Mouse (Mus musculus): ENCODE results near the gene Mettl26. TPM values are rescaled to one million over a fixed set of nuclear protein-coding genes. Genes with fewer than 3 reads are reported as not detected.

Gene Mettl26
- total RNA-seq, 2 experiments from 2014 or later: 15.4 to 15.7 TPM

- intact Hi-C loops (cut with DNase I): no loop called here
- no peak for DNase-seq
Observed at GRCm38 (mm10) chr17:25836397-25837075, 38.3 kb upstream of the Mettl26 start.

DNA sequence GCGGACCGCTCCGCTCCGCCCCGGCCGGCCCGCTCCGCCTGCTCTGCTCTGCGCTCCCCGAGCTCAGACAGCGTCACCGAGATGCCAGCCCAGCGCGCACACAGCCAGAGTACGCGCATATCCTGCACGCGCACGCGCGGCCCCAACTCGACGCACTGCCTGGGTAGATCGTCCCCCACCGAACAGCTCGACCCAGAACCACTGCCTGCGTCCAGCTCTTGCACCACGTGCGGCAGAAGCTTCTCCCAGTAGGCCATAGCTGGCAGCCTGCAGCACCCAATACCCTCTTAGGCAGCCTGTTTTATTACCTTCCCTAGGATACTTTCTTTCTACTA is 37.8 kb upstream of the Mettl26 start, which contains the start of gene Rhbdl1:
Gene Rhbdl1 (minus strand): TSS at position 220 of the 335 bp plus-strand sequence.
- DNase-seq: peak; percentile 80 to 84
- intact Hi-C loops (cut with DNase I): no loop called here

GRCm38 (mm10) chr17:25837533-25837932 is 37.3 kb upstream of the Mettl26 start:
- no peak for DNase-seq
- intact Hi-C loops (cut with DNase I): no loop called here

DNA sequence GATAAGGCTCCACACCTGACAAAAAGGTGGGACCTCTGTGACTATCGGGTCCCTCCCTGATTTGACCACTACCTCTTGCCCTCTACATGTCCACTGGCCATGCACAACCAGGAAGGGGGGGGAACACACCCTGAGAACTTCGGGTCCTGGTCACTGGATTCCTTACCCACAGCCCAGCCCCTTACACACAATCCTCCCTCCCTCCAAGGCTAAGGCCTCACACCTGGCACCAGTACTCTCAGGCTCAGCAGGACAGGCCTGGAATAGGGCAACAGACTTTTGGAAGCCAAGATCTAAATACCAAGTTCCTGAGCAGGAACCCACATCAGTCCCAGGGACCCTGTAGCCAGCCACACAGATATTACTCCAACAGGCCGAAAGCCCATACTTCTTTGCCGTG is 36.0 kb upstream of the Mettl26 start:
- DNase-seq: no peak
- intact Hi-C loops (cut with DNase I): no loop called here

DNA sequence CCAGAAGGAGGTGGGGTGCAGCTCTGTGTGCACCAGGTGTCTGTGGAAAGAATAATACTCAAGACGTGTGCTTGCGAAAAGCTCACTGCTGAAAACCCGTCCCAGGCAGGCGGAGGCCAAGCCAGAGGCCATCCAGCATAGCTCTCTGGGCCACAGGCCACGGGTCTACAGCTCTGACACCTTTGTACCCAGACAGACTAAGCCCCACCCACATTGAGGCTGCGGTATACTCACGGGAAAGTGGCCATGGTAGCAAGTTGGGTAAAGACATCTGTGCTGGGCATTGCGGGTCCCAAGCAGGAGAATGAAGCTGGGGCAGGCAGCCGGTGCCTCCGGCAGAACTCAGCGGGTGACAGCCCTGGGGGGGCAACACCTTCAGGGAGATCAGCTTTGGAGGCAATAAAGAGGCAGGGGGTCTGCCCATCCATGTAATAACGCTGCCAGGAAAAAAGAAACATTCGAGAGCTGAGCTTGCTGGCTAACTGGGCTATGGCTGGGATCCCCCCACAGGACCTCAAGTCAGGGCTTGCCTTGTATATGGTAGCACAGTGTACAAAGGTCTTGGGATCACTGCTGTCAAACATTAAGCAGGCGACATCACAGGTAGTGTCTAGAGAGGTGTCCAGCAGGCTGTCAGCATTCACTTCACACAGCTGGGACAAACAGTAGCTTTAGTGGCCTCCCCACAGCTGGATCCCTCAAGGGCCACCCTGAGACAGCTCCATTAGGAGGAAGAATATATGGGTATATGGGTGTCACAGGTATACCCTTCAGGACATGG is 35.2 kb upstream of the Mettl26 start:
- DNase-seq: no peak
- intact Hi-C loops (cut with DNase I): no loop called here

DNA sequence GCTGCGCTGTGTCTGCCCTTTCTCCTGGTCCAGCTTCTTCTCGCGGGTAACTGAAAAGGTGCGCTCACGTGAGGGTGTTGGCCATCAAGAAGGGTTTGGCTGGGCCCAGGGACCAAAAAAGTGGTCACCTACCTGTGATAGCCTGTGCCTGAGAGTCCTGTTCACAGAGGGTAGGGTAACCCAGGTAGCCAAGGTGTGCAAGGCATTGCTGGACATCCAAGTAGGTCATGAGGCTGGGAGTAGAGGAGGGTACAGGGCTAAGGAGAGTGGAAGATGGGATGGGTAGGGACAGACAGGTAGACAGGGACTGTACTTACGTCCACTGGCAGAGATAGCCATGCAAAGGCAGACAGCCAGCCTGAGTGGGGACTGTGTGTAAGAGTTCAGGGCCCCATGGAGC is 34.4 kb upstream of the Mettl26 start:
- no peak for DNase-seq
- intact Hi-C loops (cut with DNase I): no loop called here

DNA sequence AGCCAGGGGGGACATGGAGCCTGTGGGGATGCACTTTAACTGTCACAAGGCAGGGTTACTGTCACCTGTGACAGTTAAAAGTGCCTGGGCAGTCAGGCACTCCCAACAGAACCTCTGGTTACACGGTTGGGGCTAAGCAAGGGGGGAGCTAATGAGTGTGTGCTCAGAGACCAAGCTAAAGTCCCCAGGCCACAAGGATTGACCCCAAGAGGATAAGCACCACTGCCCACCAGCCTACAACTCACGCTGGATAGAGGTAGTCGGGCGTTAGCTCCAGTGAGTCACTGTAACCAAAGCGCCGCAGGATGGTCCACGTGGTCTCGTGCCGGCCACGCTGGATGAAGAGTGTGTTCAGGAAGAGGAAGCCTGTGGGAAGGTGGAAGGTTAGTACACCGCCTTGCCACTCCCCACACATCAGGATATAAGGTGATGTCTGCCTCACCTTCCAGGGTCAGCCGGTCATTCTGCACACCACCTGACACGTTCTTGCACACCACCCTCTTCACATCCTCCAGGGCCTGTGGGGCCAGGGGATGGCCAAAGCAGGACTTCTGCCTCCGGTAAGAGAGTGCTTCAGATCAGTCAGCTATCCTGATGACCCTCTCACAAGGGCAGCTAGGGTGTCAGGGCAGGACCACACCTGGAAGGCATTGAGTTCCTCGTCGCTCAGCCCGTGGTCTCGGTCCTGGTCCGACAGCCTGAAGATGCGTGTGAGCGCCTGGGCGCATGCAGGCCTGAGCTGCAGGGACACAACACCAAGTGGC is 33.6 kb upstream of the Mettl26 start, which contains the start of gene Gm20683:
Gene Gm20683 (minus strand): TSS at position 647 of the 764 bp plus-strand sequence.
- no peak for DNase-seq
- intact Hi-C loops (cut with DNase I): no loop called here

DNA sequence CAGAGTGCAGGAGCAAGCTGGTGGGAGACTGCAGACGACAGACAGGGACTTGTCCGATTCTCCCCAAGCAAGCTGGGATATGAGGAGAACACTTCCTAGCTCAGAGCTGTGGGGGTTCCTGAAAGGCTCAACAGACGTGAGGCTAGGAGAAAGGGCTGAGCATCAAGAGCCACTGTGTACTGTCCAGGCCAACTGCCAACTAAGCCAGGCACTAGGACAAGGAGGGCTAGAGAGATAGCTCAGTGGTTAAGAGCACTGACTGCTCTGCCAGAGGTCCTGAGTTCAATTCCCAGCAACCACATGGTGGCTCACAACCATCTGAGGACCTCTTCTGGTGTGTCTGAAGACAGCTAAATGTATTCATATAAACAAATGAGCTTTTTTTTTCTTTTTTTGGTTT is 32.4 kb upstream of the Mettl26 start:
- DNase-seq: no peak

DNA sequence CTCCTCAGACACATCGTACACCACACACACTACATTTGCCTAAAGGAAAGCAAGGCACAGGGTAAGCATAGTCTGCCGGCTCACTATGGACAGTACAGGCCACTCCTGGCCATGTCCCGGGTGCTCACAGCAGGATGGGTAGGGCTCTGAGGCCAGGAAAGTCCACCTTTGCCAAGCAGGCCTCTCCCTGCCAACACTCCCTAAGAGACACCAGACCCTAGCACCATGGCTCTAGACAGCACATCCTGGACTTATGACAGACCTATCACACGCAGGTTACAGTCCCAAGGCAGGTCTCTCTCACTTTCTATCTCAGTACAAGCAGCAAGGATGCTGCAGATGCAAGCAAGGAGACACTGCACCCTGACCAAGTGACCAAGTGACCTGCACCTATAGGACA is 31.8 kb upstream of the Mettl26 start:
- intact Hi-C loops (cut with DNase I): no loop called here
- DNase-seq: no peak

More for the DNA sequence above, 32.4 kb upstream of the Mettl26 start:
- intact Hi-C loops (cut with DNase I): no loop called here

DNA sequence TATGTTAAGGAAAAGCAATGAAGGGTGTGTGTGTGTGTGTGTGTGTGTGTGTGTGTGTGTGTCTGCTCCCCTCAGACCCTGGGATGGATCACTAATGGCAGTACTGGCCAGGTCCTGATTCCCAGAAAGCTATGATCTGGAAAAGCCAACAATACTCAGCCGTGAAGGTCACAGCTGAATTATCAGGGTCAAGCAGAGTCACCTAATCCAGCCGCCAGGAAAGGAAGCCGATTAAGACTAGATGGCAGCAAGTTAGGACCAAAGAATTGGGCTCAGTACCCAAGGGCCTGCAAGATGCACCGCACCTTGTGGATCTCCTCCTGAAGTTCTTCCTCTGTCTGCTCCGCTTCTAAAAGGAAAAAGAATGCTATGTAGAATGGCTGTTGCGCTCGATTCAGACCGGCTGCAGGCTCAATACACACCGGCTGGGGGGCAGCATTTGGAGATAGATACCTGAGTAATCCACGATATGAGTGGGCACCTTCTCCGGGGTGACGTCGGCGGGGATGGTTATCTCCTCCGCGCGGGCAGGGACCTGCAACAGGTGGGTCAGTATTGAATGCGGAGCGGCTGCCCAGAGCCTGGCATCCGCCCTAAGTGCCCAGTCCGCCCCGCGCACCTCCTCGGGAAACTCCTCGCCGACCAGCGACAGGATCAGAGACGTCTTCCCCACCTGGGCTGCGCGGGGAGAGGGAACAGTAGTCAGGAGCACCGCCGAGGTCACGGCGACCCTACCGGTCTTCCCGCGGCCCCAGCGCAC is 31.1 kb upstream of the Mettl26 start:
- intact Hi-C loops (cut with DNase I): no loop called here
- DNase-seq: no peak

- intact Hi-C loops (cut with DNase I): no loop called here
Observed at GRCm38 (mm10) chr17:25844396-25844901, 30.4 kb upstream of the Mettl26 start, which contains the start of gene Rhot2. Gene Rhot2, minus strand, starts transcription at chr17:25844851.

DNA sequence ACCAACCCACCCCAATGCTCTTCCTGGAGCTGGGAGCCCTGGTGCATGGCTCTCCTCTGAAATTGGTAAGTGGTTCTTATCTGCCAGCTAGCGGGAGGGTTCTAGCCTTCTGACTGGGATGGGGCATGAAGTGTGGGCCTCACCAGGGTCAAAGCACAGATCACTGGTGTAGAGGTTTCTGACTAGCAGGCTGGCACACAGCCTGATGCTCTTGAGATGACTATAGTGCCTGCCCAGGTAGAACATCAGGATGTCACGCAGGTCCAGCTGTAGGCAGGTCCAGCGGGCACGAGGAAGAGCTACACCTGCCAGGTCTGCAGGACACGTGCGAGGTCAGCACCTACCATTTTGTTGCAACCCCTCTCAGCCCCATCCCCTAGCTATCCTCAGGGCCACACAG is 14.6 kb upstream of the Mettl26 start:
- no peak for DNase-seq
- intact Hi-C loops (cut with DNase I): no loop called here

More at GRCm38 (mm10) chr17:25844396-25844901, 30.4 kb upstream of the Mettl26 start, which contains the start of gene Rhot2:
- peak; percentile 96 to 98 for DNase-seq

DNA sequence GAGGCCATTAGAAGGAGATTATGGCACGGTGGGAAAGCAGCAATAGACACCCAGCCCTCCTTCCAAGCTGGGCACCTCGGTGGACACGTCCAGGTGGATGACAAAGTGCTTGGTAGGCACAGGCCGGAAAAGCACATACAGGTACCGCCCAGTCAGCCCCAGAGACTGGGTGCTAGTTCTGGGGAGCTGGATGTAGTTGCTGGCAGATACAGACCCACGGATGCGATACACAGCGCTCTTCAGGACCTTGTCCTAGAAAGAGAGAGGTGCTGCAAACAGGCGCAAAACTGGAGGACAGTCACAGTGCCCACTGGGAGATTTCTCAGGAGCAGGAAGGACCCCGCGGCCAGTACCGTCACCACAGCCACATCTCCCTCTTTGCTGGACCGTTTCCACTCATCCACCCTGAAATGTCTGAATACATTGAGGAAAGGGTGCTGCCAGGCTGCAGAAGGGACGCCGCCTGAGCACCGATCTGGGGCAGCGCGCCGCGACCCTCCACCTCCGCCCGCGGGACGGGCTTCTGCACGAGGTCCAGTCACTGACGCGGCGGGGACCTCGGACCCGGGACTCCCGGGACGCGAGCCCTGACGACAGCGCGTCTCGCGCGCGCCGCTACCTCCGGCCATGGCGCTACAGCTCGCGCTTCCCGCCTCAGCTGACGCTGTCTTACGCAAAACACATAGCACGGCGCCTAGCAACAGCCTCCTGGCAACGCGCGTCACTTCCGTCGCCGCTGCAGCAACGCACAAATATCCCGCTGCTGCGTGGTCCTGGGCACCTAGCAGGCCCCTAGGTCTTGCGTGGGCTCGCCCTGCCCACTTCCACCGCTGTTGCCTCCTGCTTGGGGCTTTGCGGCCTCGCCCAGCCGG is 13.8 kb upstream of the Mettl26 start, which contains the start of gene Wdr90:
Gene Wdr90 (minus strand): TSS at position 670 of the 872 bp plus-strand sequence.
- DNase-seq: peak; percentile 93

DNA sequence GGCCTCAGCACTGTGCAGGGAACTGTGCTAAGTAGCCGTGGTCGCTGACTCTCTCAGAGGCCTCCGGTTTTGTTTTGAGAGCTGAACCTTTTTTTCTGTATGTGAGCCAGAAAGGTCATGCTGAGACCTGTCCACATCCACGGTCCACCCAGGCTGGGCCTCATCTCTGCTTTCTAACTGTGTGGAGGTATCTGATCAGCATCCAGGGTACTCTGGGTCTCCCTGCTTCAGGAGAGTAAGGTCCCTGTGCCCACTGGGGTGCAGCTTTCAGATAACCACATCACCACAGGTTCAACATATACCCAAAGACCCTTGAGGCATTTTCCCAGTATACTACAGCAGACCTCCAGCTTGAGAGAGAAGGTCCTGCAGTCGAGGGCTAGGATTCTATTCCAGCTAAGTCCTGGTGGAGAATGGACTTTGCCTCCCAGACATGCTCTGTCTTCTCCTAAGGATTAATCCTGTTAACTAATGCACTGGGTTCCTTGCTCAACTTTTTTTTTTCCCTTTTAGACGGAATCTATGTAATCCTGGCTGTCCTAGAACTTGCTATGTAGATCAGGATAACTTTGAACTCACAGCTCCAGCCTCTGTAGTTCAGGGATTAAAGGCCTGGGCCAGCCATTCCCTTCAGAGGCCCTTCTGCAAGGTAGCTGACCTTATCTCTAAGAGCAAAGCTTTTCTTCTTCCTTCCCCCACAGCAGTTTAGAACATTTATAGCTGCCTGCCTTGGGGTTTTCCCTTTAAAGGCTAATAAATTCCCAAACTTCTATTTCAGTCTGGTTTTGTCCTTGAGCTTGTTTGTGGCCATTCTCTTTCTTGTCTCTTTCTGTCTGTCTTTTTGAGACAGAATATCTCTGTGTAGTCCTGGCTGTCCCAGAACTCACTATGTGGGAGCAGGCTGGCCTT is 12.9 kb upstream of the Mettl26 start:
- intact Hi-C loops (cut with DNase I): no loop called here
- DNase-seq: no peak

More for the DNA sequence above, 13.8 kb upstream of the Mettl26 start, which contains the start of gene Wdr90:
- intact Hi-C loops (cut with DNase I): no loop called here

- DNase-seq: no peak
- intact Hi-C loops (cut with DNase I): no loop called here
Observed at GRCm38 (mm10) chr17:25863681-25864080, 11.2 kb upstream of the Mettl26 start.

DNA sequence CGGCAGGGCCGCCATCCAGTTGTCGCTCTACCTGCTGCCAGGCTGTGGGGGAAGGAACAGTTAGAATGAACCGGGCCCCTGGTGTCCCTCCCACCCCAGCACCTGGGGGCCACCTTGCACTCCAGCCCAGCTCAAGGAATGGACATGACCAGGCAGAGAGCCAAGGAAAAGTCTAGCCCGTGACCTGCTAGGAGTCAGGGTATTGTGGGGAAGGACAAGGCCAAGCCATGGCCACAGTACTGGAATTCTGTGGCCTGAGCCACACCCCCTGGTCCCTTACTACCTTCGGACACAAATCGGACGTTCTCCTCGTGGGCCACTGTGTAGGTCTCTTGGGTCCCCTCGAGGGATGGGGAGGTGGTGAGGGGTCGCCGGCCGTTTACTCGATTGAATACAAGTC is 10.6 kb upstream of the Mettl26 start:
- no peak for DNase-seq
- intact Hi-C loops (cut with DNase I): no loop called here

- intact Hi-C loops (cut with DNase I): no loop called here
- no peak for DNase-seq
Observed at GRCm38 (mm10) chr17:25865288-25865687, 9.6 kb upstream of the Mettl26 start.

- intact Hi-C loops (cut with DNase I): no loop called here
- no peak for DNase-seq
Observed at GRCm38 (mm10) chr17:25866172-25866571, 8.7 kb upstream of the Mettl26 start.
